Mouse (Mus musculus): ENCODE data around the gene Oxld1.

GRCm38 (mm10) chr11:120490291-120491046, 32.6 kb upstream of the Oxld1 start:
- TF ChIP-seq CTCF (IDR thresholded peaks at IDR 0.05) (no peak), EP300 (IDR thresholded peaks at IDR 0.05; ENCODE audit: insufficient read depth, low read depth, low read length) (no peak)
